Mouse (Mus musculus) layer of hippocampus, adult 8-10 months (tissue): ENCODE results near the gene Scgb1b10. TPM values are rescaled to one million over a fixed set of nuclear protein-coding genes. Genes with fewer than 3 reads are reported as not detected.
"Not testable (repeated sequence)": the region's sequence is repeated elsewhere in the genome, so short reads cannot be mapped to it uniquely, and the experiment has no call there.

Experiments used
- DNase-seq, 2 experiments: peaks; one replicate each; pipeline ENCODE4 v3.0.0; 2022; ENCODE audit warnings: low spot score in 2 of 2
- total RNA-seq, 4 experiments: library from RNA; stranded (reverse); gene quantifications; 2 replicates each; pipeline ENCODE4 v1.2.4; 2022

The Scgb1b10 gene
- total RNA-seq: not detected

GRCm38 (mm10) chr7:32100553-32100952, at the start of gene Scgb1b10:
Scgb1b10 (plus strand) TSS chr7:32100853.
- not testable (repeated sequence) for DNase-seq

Other genes starting within 250 kb of the Scgb1b10 start
- gene Scgb2b11, start 110.3 kb downstream of the Scgb1b10 start, total RNA-seq: not detected
- not detected for gene Scgb1b11, start 122.0 kb downstream of the Scgb1b10 start, total RNA-seq
- not detected for gene Scgb2b12, start 226.4 kb downstream of the Scgb1b10 start, total RNA-seq
- not detected for gene Scgb1b12, start 233.3 kb downstream of the Scgb1b10 start, total RNA-seq